Mouse (Mus musculus): Measurements from ENCODE around the gene Rapgef4.

DNA sequence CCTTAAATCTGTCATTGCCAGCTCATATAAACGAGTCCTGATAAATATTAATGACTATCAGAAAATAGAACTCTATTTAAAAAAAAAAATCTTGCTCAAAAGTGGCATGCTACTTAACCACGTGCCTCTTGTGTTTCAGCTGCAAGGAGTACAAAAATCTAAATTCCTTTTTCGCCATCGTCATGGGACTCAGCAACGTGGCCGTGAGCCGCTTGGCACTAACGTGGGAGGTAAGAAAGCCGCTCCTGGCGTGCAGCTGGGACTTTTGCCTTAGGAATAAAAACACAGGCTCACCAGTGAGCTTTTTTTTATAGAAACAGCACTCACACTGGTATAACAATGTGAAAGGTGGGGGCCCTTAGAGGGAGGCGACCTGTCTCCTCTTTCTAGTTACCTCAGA lies 257.9 kb downstream of the Rapgef4 start:
- TF ChIP-seq CTCF (IDR thresholded peaks at IDR 0.05; ENCODE audit: control insufficient read depth, insufficient read depth, insufficient read length) (no peak), MAX (IDR thresholded peaks at IDR 0.05) (no peak), CEBPB (IDR thresholded peaks at IDR 0.05; ENCODE audit: low read depth) (no peak), USF1 (IDR thresholded peaks at IDR 0.05; ENCODE audit: low read depth) (no peak), MYOD1 (IDR thresholded peaks at IDR 0.05; ENCODE audit: control insufficient read depth, insufficient read length, low read depth) (no peak), FOSL1 (IDR thresholded peaks at IDR 0.05; ENCODE audit: insufficient read depth, low read length, poor library complexity, severe bottlenecking) (no peak)
